Mouse (Mus musculus) left cerebral cortex, postnatal 4 days (tissue): Measurements from ENCODE around the gene Icos. TPM values are rescaled to one million over a fixed set of nuclear protein-coding genes. Genes with fewer than 3 reads are reported as not detected.

Source experiments
- DNase-seq: peaks from one replicate; pipeline ENCODE4 v3.0.0-alpha.2; 2022
- intact Hi-C: fragments of 180-260 bp; cut with DNase I; formaldehyde crosslinking; loops from one replicate; pipeline ENCODE4 v1.15.1; 2025
- total RNA-seq, 2 experiments: library from RNA; stranded (reverse); gene quantifications; 2 replicates each; pipeline ENCODE4 v1.2.3; 2021

Icos gene
- total RNA-seq, 2 experiments from 2014 or later: 0.16 to 0.20 TPM

- DNase-seq: no peak
Observed at GRCm38 (mm10) chr1:60960451-60960850, 17.3 kb upstream of the Icos start.

GRCm38 (mm10) chr1:60961080-60961479 is 16.6 kb upstream of the Icos start:
- peak; percentile 52 for DNase-seq
- intact Hi-C loops: no loop called here

More at GRCm38 (mm10) chr1:60960451-60960850, 17.3 kb upstream of the Icos start:
- intact Hi-C loops: no loop called here

- intact Hi-C loops: no loop called here
- no peak for DNase-seq
Observed at GRCm38 (mm10) chr1:60962095-60962494, 15.6 kb upstream of the Icos start.

- intact Hi-C loops: no loop called here
- DNase-seq: no peak
Observed at GRCm38 (mm10) chr1:60967521-60967920, 10.2 kb upstream of the Icos start.

GRCm38 (mm10) chr1:60970846-60971245 is 6.9 kb upstream of the Icos start:
- DNase-seq: no peak
- intact Hi-C loops: no loop called here

- intact Hi-C loops: no loop called here
Observed at GRCm38 (mm10) chr1:60974221-60974620, 3.5 kb upstream of the Icos start.

GRCm38 (mm10) chr1:60975646-60976294 is 2.0 kb upstream of the Icos start:
- DNase-seq: no peak
- intact Hi-C loops: no loop called here

More at GRCm38 (mm10) chr1:60974221-60974620, 3.5 kb upstream of the Icos start:
- DNase-seq: no peak

GRCm38 (mm10) chr1:60979126-60979842 is 1.6 kb downstream of the Icos start:
- intact Hi-C loops: no loop called here
- DNase-seq: peak; percentile 30

GRCm38 (mm10) chr1:60979843-60980235 is 2.1 kb downstream of the Icos start:
- no peak for DNase-seq
- intact Hi-C loops: no loop called here

- intact Hi-C loops: no loop called here
- DNase-seq: no peak
Observed at GRCm38 (mm10) chr1:60985075-60985474, 7.3 kb downstream of the Icos start.

- intact Hi-C loops: no loop called here
Observed at GRCm38 (mm10) chr1:60986141-60986540, 8.4 kb downstream of the Icos start.

GRCm38 (mm10) chr1:60989086-60989485 is 11.4 kb downstream of the Icos start:
- intact Hi-C loops: no loop called here
- DNase-seq: no peak

More at GRCm38 (mm10) chr1:60986141-60986540, 8.4 kb downstream of the Icos start:
- no peak for DNase-seq

- DNase-seq: no peak
- intact Hi-C loops: no loop called here
Observed at GRCm38 (mm10) chr1:60990305-60990704, 12.6 kb downstream of the Icos start.

GRCm38 (mm10) chr1:60998008-60998557 is 20.4 kb downstream of the Icos start:
- intact Hi-C loops: no loop called here
- no peak for DNase-seq

- intact Hi-C loops: no loop called here
- DNase-seq: no peak
Observed at GRCm38 (mm10) chr1:60998689-60999088, 21.0 kb downstream of the Icos start.

- no peak for DNase-seq
- intact Hi-C loops: no loop called here
Observed at GRCm38 (mm10) chr1:61001786-61002354, 24.1 kb downstream of the Icos start.

GRCm38 (mm10) chr1:61006229-61006628 is 28.5 kb downstream of the Icos start:
- intact Hi-C loops: no loop called here

GRCm38 (mm10) chr1:61007516-61007915 is 29.8 kb downstream of the Icos start:
- no peak for DNase-seq
- intact Hi-C loops: no loop called here

More at GRCm38 (mm10) chr1:61006229-61006628, 28.5 kb downstream of the Icos start:
- no peak for DNase-seq

- no peak for DNase-seq
- intact Hi-C loops: no loop called here
Observed at GRCm38 (mm10) chr1:61016578-61017118, 38.9 kb downstream of the Icos start.

GRCm38 (mm10) chr1:61026712-61027111 is 49.0 kb downstream of the Icos start:
- no peak for DNase-seq
- intact Hi-C loops: no loop called here

- intact Hi-C loops: no loop called here
- no peak for DNase-seq
Observed at GRCm38 (mm10) chr1:61027519-61027918, 49.8 kb downstream of the Icos start.
